8 mouse cellular contexts compared by ENCODE assay signal in the genomic region with DNA sequence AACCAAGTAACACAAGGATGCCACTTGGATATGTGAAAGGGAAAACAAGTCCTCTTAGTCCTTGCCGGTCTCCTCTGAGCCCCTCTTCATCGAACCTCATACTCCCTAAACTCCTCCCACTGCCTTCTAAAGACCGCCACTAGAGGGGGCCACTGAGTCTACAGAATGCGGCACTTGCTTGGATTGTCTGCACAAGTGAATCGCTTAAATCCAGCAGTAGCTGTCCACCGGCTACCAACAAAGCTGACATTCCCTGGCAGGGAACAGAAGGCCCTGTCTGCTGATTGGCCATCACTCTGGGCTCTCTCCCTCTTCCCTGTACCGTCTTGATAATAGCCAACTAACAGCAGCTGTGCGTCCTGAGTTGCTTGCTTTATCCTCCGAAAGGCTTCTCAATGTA. TPM values are rescaled to one million over a fixed set of nuclear protein-coding genes. Genes with fewer than 3 reads are reported as not detected.
DNase-seq lines count a peak whose midpoint lies in the region; ATAC-seq and TF ChIP-seq lines count a peak whose summit lies in the region.

No protein-coding gene starts in this region.

- ATAC-seq in forebrain, embryonic 14.5 days: peak; percentile 92
- peak; percentile 62; the same call in 1 of the 2 replicates for ATAC-seq in liver, postnatal 0 days
- peak; percentile 80 for ATAC-seq in neural tube, embryonic 15.5 days (ENCODE audit: low FRiP score)

- H3K9me3 ChIP-seq in CH12.LX (replicated peaks; ENCODE audit: low read length): no peaks in the 10 kb centered on the region
- no peaks in the 10 kb centered on the region for H3K9me3 ChIP-seq in forebrain, embryonic 14.5 days (replicated peaks; ENCODE audit: control insufficient read depth, low read length)
- no peaks in the 10 kb centered on the region for H3K9me3 ChIP-seq in liver, postnatal 0 days (ENCODE audit: low read length)
- no peaks in the 10 kb centered on the region for H3K9me3 ChIP-seq in neural tube, embryonic 15.5 days (replicated peaks)

- no peak overlapping the region for H3K9ac ChIP-seq in CH12.LX (ENCODE audit: insufficient read depth, low read depth)
- no peak overlapping the region for H3K9ac ChIP-seq in forebrain, embryonic 14.5 days (ENCODE audit: low read length)
- no peak overlapping the region for H3K9ac ChIP-seq in liver, postnatal 0 days (replicated peaks)
- 0 out of 2 replicates have a peak overlapping the region, but pooled peaks have one; percentile 36 for H3K9ac ChIP-seq in neural tube, embryonic 15.5 days (replicated peaks)

- TF ChIP-seq RAD21 in CH12.LX (IDR thresholded peaks at IDR 0.05; ENCODE audit: low read depth, low read length): peak; percentile 62

- no peak overlapping the region for H3K4me2 ChIP-seq in CH12.LX (ENCODE audit: insufficient read depth, low read depth, poor library complexity, severe bottlenecking)
- 0 out of 2 replicates have a peak overlapping the region, but pooled peaks have one; percentile 15 for H3K4me2 ChIP-seq in forebrain, embryonic 14.5 days (ENCODE audit: low read length)
- H3K4me2 ChIP-seq in liver, postnatal 0 days (ENCODE audit: low read depth, low read length): no peak overlapping the region
- peak overlapping the region; percentile 23; the same call in 1 of the 2 replicates for H3K4me2 ChIP-seq in neural tube, embryonic 15.5 days

- peaks cover 3 to 20% of the 10 kb centered on the region in 2 experiments; a peak in 3 of 4 replicates for H3K4me1 ChIP-seq in CH12.LX (ENCODE audit: control insufficient read depth in 1 of 2, insufficient read depth in 2 of 2)
- no peaks in the 10 kb centered on the region for H3K4me1 ChIP-seq in forebrain, embryonic 14.5 days (ENCODE audit: control insufficient read depth, insufficient read depth, low read length)
- no peaks in the 10 kb centered on the region for H3K4me1 ChIP-seq in liver, postnatal 0 days (ENCODE audit: insufficient read depth)
- H3K4me1 ChIP-seq in neural tube, embryonic 15.5 days: peaks cover 10% of the 10 kb centered on the region; the same call in 1 of the 2 replicates

- no peak overlapping the region for H3K4me3 ChIP-seq in CH12.LX (replicated peaks in 1 of 3; ENCODE audit: low read depth in 2 of 3, low read length in 2 of 3, poor library complexity in 1 of 3)
- no peak overlapping the region for H3K4me3 ChIP-seq in forebrain, embryonic 14.5 days (ENCODE audit: low read depth, low read length)
- no peak overlapping the region for H3K4me3 ChIP-seq in liver, postnatal 0 days (ENCODE audit: low read depth, low read length)
- H3K4me3 ChIP-seq in neural tube, embryonic 15.5 days (replicated peaks): no peak overlapping the region

- intact Hi-C loops in heart, postnatal 14 days (cut with DNase I): loop anchor here (5.0 kb wide), 1 partner anchor 235 kb away; no protein-coding TSS in a partner anchor

- peak; percentile 88 to 93 for TF ChIP-seq CTCF in CH12.LX (conservative IDR thresholded peaks at IDR 0.05 in 1 of 2, IDR thresholded peaks at IDR 0.05 in 1 of 2; ENCODE audit: low read depth in 2 of 2, low read length in 2 of 2)
- peak; percentile 98 for TF ChIP-seq CTCF in liver, postnatal 0 days (IDR thresholded peaks at IDR 0.05; ENCODE audit: low read depth)

- H3K27ac ChIP-seq in CH12.LX (ENCODE audit: insufficient read depth, low read depth): no peak overlapping the region
- peak overlapping the region; percentile 52; the same call in 1 of the 2 replicates for H3K27ac ChIP-seq in forebrain, embryonic 14.5 days (ENCODE audit: low read depth, low read length)
- no peak overlapping the region for H3K27ac ChIP-seq in liver, postnatal 0 days (ENCODE audit: low read depth)
- H3K27ac ChIP-seq in neural tube, embryonic 15.5 days (replicated peaks): peak overlapping the region; percentile 71

- 7% methylated on average over 9 of the region's 9 CpGs for WGBS in forebrain, embryonic 14.5 days
- WGBS in large intestine, adult 2 months: 16% methylated on average over 9 of the region's 9 CpGs
- 17% methylated on average over 9 of the region's 9 CpGs for WGBS in liver, postnatal 0 days (ENCODE audit: insufficient replicate concordance)
- WGBS in neural tube, embryonic 15.5 days: 4% methylated on average over 9 of the region's 9 CpGs

- in situ Hi-C loops in CH12.LX (cut with MboI; ENCODE audit: low pct_ligation_motif_present, low pct_unique_long_range_greater_than_20kb, low sequenced_read_pairs): loop anchor here (10.0 kb wide), 1 partner anchor 87 kb away; a partner anchor contains a TSS

- H3K27me3 ChIP-seq in CH12.LX (replicated peaks): peaks cover 24% of the 10 kb centered on the region
- H3K27me3 ChIP-seq in forebrain, embryonic 14.5 days (replicated peaks; ENCODE audit: control insufficient read depth, insufficient read depth, low read length): no peaks in the 10 kb centered on the region
- H3K27me3 ChIP-seq in liver, postnatal 0 days (ENCODE audit: insufficient read depth, low read length): no peaks in the 10 kb centered on the region; the same call in 1 of the 2 replicates
- H3K27me3 ChIP-seq in neural tube, embryonic 15.5 days (replicated peaks): no peaks in the 10 kb centered on the region

- no peak for TF ChIP-seq EP300 in CH12.LX (IDR thresholded peaks at IDR 0.05; ENCODE audit: low read length)
- no peak for TF ChIP-seq EP300 in liver, postnatal 0 days (IDR thresholded peaks at IDR 0.05; ENCODE audit: low read depth)

- no peaks in the 10 kb centered on the region for H3K79me2 ChIP-seq in CH12.LX (replicated peaks; ENCODE audit: control insufficient read depth, extremely low read depth, insufficient read depth, poor library complexity, severe bottlenecking)

- peak; percentile 89 for DNase-seq in CH12.LX (ENCODE audit: extremely low read depth)
- DNase-seq in c-Kit-positive CD71-positive TER-119-positive erythroid progenitor cells, embryonic 14.5 days (ENCODE audit: low spot score): peak; percentile 79
- DNase-seq in forebrain, embryonic 14.5 days (ENCODE audit: low spot score): peak; percentile 97
- DNase-seq in heart, postnatal 14 days: peak; percentile 89 to 97
- peak; percentile 70 for DNase-seq in large intestine, adult 2 months (ENCODE audit: low read depth, low spot score)
- DNase-seq in liver, postnatal 0 days: peak; percentile 91
- DNase-seq in testis, postnatal 10 days (ENCODE audit: low spot score): peak; percentile 95

- no peaks in the 10 kb centered on the region for H3K36me3 ChIP-seq in CH12.LX (replicated peaks in 1 of 2; ENCODE audit: control insufficient read depth in 1 of 2, insufficient read depth in 1 of 2, low read length in 1 of 2)
- H3K36me3 ChIP-seq in forebrain, embryonic 14.5 days (ENCODE audit: control insufficient read depth, insufficient read depth, low read length): peaks cover 18% of the 10 kb centered on the region
- H3K36me3 ChIP-seq in liver, postnatal 0 days (replicated peaks; ENCODE audit: insufficient read depth, low read length): no peaks in the 10 kb centered on the region
- H3K36me3 ChIP-seq in neural tube, embryonic 15.5 days: peaks cover 22% of the 10 kb centered on the region; the same call in 1 of the 2 replicates

- TF ChIP-seq POLR2A in CH12.LX (IDR thresholded peaks at IDR 0.05; ENCODE audit: low read depth, low read length): no peak

- dilution Hi-C loops in CH12.LX (cut with MboI; ENCODE audit: extremely low pct_ligation_motif_present, extremely low pct_unique_long_range_greater_than_20kb, low sequenced_read_pairs): no loop called here

RNA-seq across cellular contexts. Expression of a gene that starts 7.2 kb away (rescaled TPM):
- 0.64 and 0.84 TPM in 2 replicates for total RNA-seq in CH12.LX (2012; rRNA removed)
- total RNA-seq in CH12.LX (2014; rRNA removed): 1.6 and 2.2 TPM in 2 replicates
- polyA plus RNA-seq in CH12.LX (2012; ENCODE audit: insufficient read length, low read depth): 4.1 and 4.7 TPM in 2 replicates
- polyA plus RNA-seq in forebrain, embryonic 14.5 days (2014; fragmentation: Nextera tagmentation; extraction: Ambion mirVana): 0.54 and 0.89 TPM in 2 replicates
- 1 to 10 TPM; 2.8 to 3.3 TPM for total RNA-seq in heart, postnatal 14 days (2021)
- 0.11 and 0.12 TPM in 2 replicates for polyA plus RNA-seq in large intestine, adult 2 months (2012; rRNA removed)
- polyA plus RNA-seq in liver, postnatal 0 days (2015; fragmentation: Nextera tagmentation; extraction: Ambion mirVana): 0.19 TPM in 1 of 2 replicates, not detected in the other
- 0.69 and 0.70 TPM in 2 replicates for polyA plus RNA-seq in neural tube, embryonic 15.5 days (2015; fragmentation: Nextera tagmentation; extraction: Ambion mirVana)

RNA-seq across cellular contexts. Expression of a gene that starts 10.2 kb away (rescaled TPM):
- total RNA-seq in CH12.LX (2012; rRNA removed) (0.13 and 0.34 TPM in 2 replicates), CH12.LX (2014; rRNA removed) (0.19 TPM in 1 of 2 replicates, not detected in the other)
- 0.31 and 0.44 TPM in 2 replicates for polyA plus RNA-seq in CH12.LX (2012; ENCODE audit: insufficient read length, low read depth)
- 6.2 and 10.1 TPM in 2 replicates for polyA plus RNA-seq in forebrain, embryonic 14.5 days (2014; fragmentation: Nextera tagmentation; extraction: Ambion mirVana)
- total RNA-seq in heart, postnatal 14 days (2021): 10 to 100 TPM; 17.9 to 19.5 TPM
- 8.3 and 10.5 TPM in 2 replicates for polyA plus RNA-seq in large intestine, adult 2 months (2012; rRNA removed)
- polyA plus RNA-seq in liver, postnatal 0 days (2015; fragmentation: Nextera tagmentation; extraction: Ambion mirVana): 0.80 and 0.88 TPM in 2 replicates
- 22.2 and 24.0 TPM in 2 replicates for polyA plus RNA-seq in neural tube, embryonic 15.5 days (2015; fragmentation: Nextera tagmentation; extraction: Ambion mirVana)

RNA-seq across cellular contexts. Expression of a gene that starts 16.5 kb away (rescaled TPM):
- total RNA-seq in CH12.LX (2012; rRNA removed) (1.6 and 2.0 TPM in 2 replicates), CH12.LX (2014; rRNA removed) (0.48 and 0.97 TPM in 2 replicates)
- 1.7 and 1.9 TPM in 2 replicates for polyA plus RNA-seq in CH12.LX (2012; ENCODE audit: insufficient read length, low read depth)
- polyA plus RNA-seq in forebrain, embryonic 14.5 days (2014; fragmentation: Nextera tagmentation; extraction: Ambion mirVana): 11.0 and 13.0 TPM in 2 replicates
- 1 to 10 TPM; 1.8 to 2.4 TPM for total RNA-seq in heart, postnatal 14 days (2021)
- 1.1 and 1.7 TPM in 2 replicates for polyA plus RNA-seq in large intestine, adult 2 months (2012; rRNA removed)
- 0.04 and 0.08 TPM in 2 replicates for polyA plus RNA-seq in liver, postnatal 0 days (2015; fragmentation: Nextera tagmentation; extraction: Ambion mirVana)
- 28.9 and 33.8 TPM in 2 replicates for polyA plus RNA-seq in neural tube, embryonic 15.5 days (2015; fragmentation: Nextera tagmentation; extraction: Ambion mirVana)

RNA-seq across cellular contexts. Expression of a gene that starts 18.0 kb away (rescaled TPM):
- total RNA-seq in CH12.LX (2012; rRNA removed) (116 and 117 TPM in 2 replicates), CH12.LX (2014; rRNA removed) (188 and 229 TPM in 2 replicates)
- 171 and 224 TPM in 2 replicates for polyA plus RNA-seq in CH12.LX (2012; ENCODE audit: insufficient read length, low read depth)
- polyA plus RNA-seq in forebrain, embryonic 14.5 days (2014; fragmentation: Nextera tagmentation; extraction: Ambion mirVana): 107 and 139 TPM in 2 replicates
- 1 to 10 TPM; 3.5 to 9.6 TPM for total RNA-seq in heart, postnatal 14 days (2021)
- 120 and 146 TPM in 2 replicates for polyA plus RNA-seq in large intestine, adult 2 months (2012; rRNA removed)
- polyA plus RNA-seq in liver, postnatal 0 days (2015; fragmentation: Nextera tagmentation; extraction: Ambion mirVana): 96.4 and 98.3 TPM in 2 replicates
- polyA plus RNA-seq in neural tube, embryonic 15.5 days (2015; fragmentation: Nextera tagmentation; extraction: Ambion mirVana): 23.7 and 52.8 TPM in 2 replicates

RNA-seq across cellular contexts. Expression of a gene that starts 18.0 kb away (rescaled TPM):
- 107 and 126 TPM in 2 replicates for total RNA-seq in CH12.LX (2012; rRNA removed)
- total RNA-seq in CH12.LX (2014; rRNA removed): 75.7 and 79.8 TPM in 2 replicates
- polyA plus RNA-seq in CH12.LX (2012; ENCODE audit: insufficient read length, low read depth): 96.5 and 103 TPM in 2 replicates
- polyA plus RNA-seq in forebrain, embryonic 14.5 days (2014; fragmentation: Nextera tagmentation; extraction: Ambion mirVana): 154 and 174 TPM in 2 replicates
- total RNA-seq in heart, postnatal 14 days (2021): 10 to 100 TPM; 78.2 TPM
- polyA plus RNA-seq in large intestine, adult 2 months (2012; rRNA removed): 58.3 and 64.0 TPM in 2 replicates
- polyA plus RNA-seq in liver, postnatal 0 days (2015; fragmentation: Nextera tagmentation; extraction: Ambion mirVana): 32.2 and 36.6 TPM in 2 replicates
- 190 and 199 TPM in 2 replicates for polyA plus RNA-seq in neural tube, embryonic 15.5 days (2015; fragmentation: Nextera tagmentation; extraction: Ambion mirVana)

Comparison
In these comparisons a context has a peak if more than half of its experiments do, and no peak if none do; other contexts are left out.
1. H3K27ac ChIP-seq: peak in forebrain, embryonic 14.5 days (single experiment) and neural tube, embryonic 15.5 days (single experiment); none in CH12.LX (single experiment) and liver, postnatal 0 days (single experiment).
2. H3K4me2 ChIP-seq: peak in forebrain, embryonic 14.5 days (single experiment) and neural tube, embryonic 15.5 days (single experiment); none in CH12.LX (single experiment) and liver, postnatal 0 days (single experiment).
3. Peak in every context shown above with its lines, with median percentiles within 50 percentile points of each other: DNase-seq and ATAC-seq.